Mouse (Mus musculus): ENCODE measurements around the gene Fam234a. TPM values are rescaled to one million over a fixed set of nuclear protein-coding genes. Genes with fewer than 3 reads are reported as not detected.
"Not testable (repeated sequence)": the region's sequence is repeated elsewhere in the genome, so short reads cannot be mapped to it uniquely, and the experiment has no call there.

The Fam234a gene
- polyA plus RNA-seq, 1 experiment from 2014 or later: 21.3 TPM

GRCm38 (mm10) chr17:26178611-26179010 is 65.4 kb downstream of the Fam234a start:
- Histone ChIP-seq H3K4me3 (ENCODE audit: low read depth, low read length) (no peak overlapping the region), H3K36me3 (ENCODE audit: control insufficient read depth, insufficient read depth, low read length) (peaks cover 4% of the 10 kb centered on the region; the same call in 1 of the 2 replicates), H3K9ac (ENCODE audit: low read length) (no peak overlapping the region), H3K27ac (ENCODE audit: low read depth, low read length) (no peak overlapping the region), H3K4me1 (replicated peaks; ENCODE audit: control insufficient read depth, insufficient read depth, low read length) (no peaks in the 10 kb centered on the region), H3K9me3 (ENCODE audit: control insufficient read depth, low read length) (no peaks in the 10 kb centered on the region), H3K4me2 (ENCODE audit: low read depth, low read length, severe bottlenecking) (no peak overlapping the region), H3K27me3 (ENCODE audit: control insufficient read depth, insufficient read depth, low read length) (no peaks in the 10 kb centered on the region)
- no peak for DNase-seq (ENCODE audit: low spot score)
- ATAC-seq (replicated peaks; ENCODE audit: low FRiP score): no peak

- not testable (repeated sequence) for H3K4me3 ChIP-seq (ENCODE audit: low read depth, low read length); ATAC-seq (replicated peaks; ENCODE audit: low FRiP score); H3K9me3 ChIP-seq (ENCODE audit: control insufficient read depth, low read length); DNase-seq (ENCODE audit: low spot score); H3K27me3 ChIP-seq (ENCODE audit: control insufficient read depth, insufficient read depth, low read length); H3K4me2 ChIP-seq (ENCODE audit: low read depth, low read length, severe bottlenecking); H3K4me1 ChIP-seq (replicated peaks; ENCODE audit: control insufficient read depth, insufficient read depth, low read length); H3K36me3 ChIP-seq (ENCODE audit: control insufficient read depth, insufficient read depth, low read length); H3K9ac ChIP-seq (ENCODE audit: low read length); H3K27ac ChIP-seq (ENCODE audit: low read depth, low read length)
- WGBS: 88% methylated on average over 2 of the region's 2 CpGs
Measured at GRCm38 (mm10) chr17:26175248-26175647, 68.8 kb downstream of the Fam234a start.

GRCm38 (mm10) chr17:26168039-26168438 is 76.0 kb downstream of the Fam234a start:
- H3K9me3 ChIP-seq (ENCODE audit: control insufficient read depth, low read length): no peaks in the 10 kb centered on the region
- ATAC-seq (replicated peaks; ENCODE audit: low FRiP score) (no peak), DNase-seq (ENCODE audit: low spot score) (no peak)
- no peaks in the 10 kb centered on the region for H3K27me3 ChIP-seq (ENCODE audit: control insufficient read depth, insufficient read depth, low read length)
- H3K4me2 ChIP-seq (ENCODE audit: low read depth, low read length, severe bottlenecking): no peak overlapping the region
- H3K27ac ChIP-seq (ENCODE audit: low read depth, low read length): no peak overlapping the region
- H3K9ac ChIP-seq (ENCODE audit: low read length): no peak overlapping the region
- 100% methylated on average over 2 of the region's 2 CpGs for WGBS
- H3K4me1 ChIP-seq (replicated peaks; ENCODE audit: control insufficient read depth, insufficient read depth, low read length): no peaks in the 10 kb centered on the region
- H3K4me3 ChIP-seq (ENCODE audit: low read depth, low read length): no peak overlapping the region
- no peaks in the 10 kb centered on the region; the same call in 1 of the 2 replicates for H3K36me3 ChIP-seq (ENCODE audit: control insufficient read depth, insufficient read depth, low read length)

GRCm38 (mm10) chr17:26162736-26163135 is 81.3 kb downstream of the Fam234a start:
- no peaks in the 10 kb centered on the region for H3K4me1 ChIP-seq (replicated peaks; ENCODE audit: control insufficient read depth, insufficient read depth, low read length)
- H3K9ac ChIP-seq (ENCODE audit: low read length): no peak overlapping the region
- WGBS: 95% methylated on average over 1 of the region's 1 CpGs
- H3K4me3 ChIP-seq (ENCODE audit: low read depth, low read length): no peak overlapping the region
- no peak overlapping the region for H3K4me2 ChIP-seq (ENCODE audit: low read depth, low read length, severe bottlenecking)
- no peaks in the 10 kb centered on the region for H3K27me3 ChIP-seq (ENCODE audit: control insufficient read depth, insufficient read depth, low read length)
- H3K27ac ChIP-seq (ENCODE audit: low read depth, low read length): no peak overlapping the region
- no peak for ATAC-seq (replicated peaks; ENCODE audit: low FRiP score)
- no peaks in the 10 kb centered on the region for H3K36me3 ChIP-seq (ENCODE audit: control insufficient read depth, insufficient read depth, low read length)
- no peaks in the 10 kb centered on the region for H3K9me3 ChIP-seq (ENCODE audit: control insufficient read depth, low read length)
- no peak for DNase-seq (ENCODE audit: low spot score)

Other genes with a start within 250 kb of the Fam234a start
- gene Rab11fip3, start 174.7 kb downstream of the Fam234a start, polyA plus RNA-seq (2014; fragmentation: Nextera tagmentation; extraction: Ambion mirVana): 31.3 and 35.1 TPM in 2 replicates
- gene Decr2, start 153.9 kb downstream of the Fam234a start, polyA plus RNA-seq (2014; fragmentation: Nextera tagmentation; extraction: Ambion mirVana): 22.5 and 24.6 TPM in 2 replicates
- gene Nme4, start 148.6 kb downstream of the Fam234a start, polyA plus RNA-seq (2014; fragmentation: Nextera tagmentation; extraction: Ambion mirVana): 74.6 and 89.6 TPM in 2 replicates
- 1.2 and 1.3 TPM in 2 replicates for gene Tmem8, start 130.9 kb downstream of the Fam234a start, polyA plus RNA-seq (2014; fragmentation: Nextera tagmentation; extraction: Ambion mirVana)
- gene Mrpl28, start 120.7 kb downstream of the Fam234a start, polyA plus RNA-seq (2014; fragmentation: Nextera tagmentation; extraction: Ambion mirVana): 273 and 285 TPM in 2 replicates
- gene Axin1, start 105.6 kb downstream of the Fam234a start, polyA plus RNA-seq (2014; fragmentation: Nextera tagmentation; extraction: Ambion mirVana): 19.1 and 24.9 TPM in 2 replicates
- 0.52 and 0.68 TPM in 2 replicates for gene Pdia2, start 45.2 kb downstream of the Fam234a start, polyA plus RNA-seq (2014; fragmentation: Nextera tagmentation; extraction: Ambion mirVana)
- gene Rgs11, start 41.3 kb downstream of the Fam234a start, polyA plus RNA-seq (2014; fragmentation: Nextera tagmentation; extraction: Ambion mirVana): 0.96 and 2.5 TPM in 2 replicates
- 4.7 and 7.4 TPM in 2 replicates for gene Arhgdig, start 36.5 kb downstream of the Fam234a start, polyA plus RNA-seq (2014; fragmentation: Nextera tagmentation; extraction: Ambion mirVana)
- gene Luc7l, start 8.7 kb upstream of the Fam234a start, polyA plus RNA-seq (2014; fragmentation: Nextera tagmentation; extraction: Ambion mirVana): 134 and 151 TPM in 2 replicates
- 0.35 and 0.45 TPM in 2 replicates for gene Neurl1b, start 170.6 kb upstream of the Fam234a start, polyA plus RNA-seq (2014; fragmentation: Nextera tagmentation; extraction: Ambion mirVana)